Mouse (Mus musculus) urinary bladder, postnatal 36 days (tissue): ENCODE data around the gene Olfr859.
"Not testable (repeated sequence)": the region's sequence is repeated elsewhere in the genome, so short reads cannot be mapped to it uniquely, and the experiment has no call there.

Source experiments
- DNase-seq, 2 experiments: peaks; one replicate each; pipeline ENCODE4 v3.0.0; 2022; ENCODE audit warnings: low spot score in 2 of 2, mixed read lengths in 1 of 2

Olfr859 gene

GRCm38 (mm10) chr9:19804606-19805005 lies at the start of gene Olfr859:
Gene Olfr859, plus strand, starts transcription at chr9:19804906.
- not testable (repeated sequence) for DNase-seq

GRCm38 (mm10) chr9:19769136-19769535 lies 35.6 kb upstream of the Olfr859 start:
- no peak for DNase-seq

- DNase-seq: no peak
These were observed 35.0 kb upstream of the Olfr859 start for GRCm38 (mm10) chr9:19769701-19770100.

- no peak for DNase-seq
These were observed 24.7 kb upstream of the Olfr859 start, which contains the start of gene Olfr58 for GRCm38 (mm10) chr9:19779983-19780382. Gene Olfr58, plus strand, starts transcription at chr9:19780283.

GRCm38 (mm10) chr9:19803000-19803399 lies 1.7 kb upstream of the Olfr859 start:
- DNase-seq: no peak

GRCm38 (mm10) chr9:19849647-19850046 lies 44.9 kb downstream of the Olfr859 start, which contains the start of gene Olfr860:
Gene Olfr860, minus strand, starts transcription at chr9:19849747.
- DNase-seq: no peak
